Mouse (Mus musculus): Measurements from ENCODE around the gene Fam193b. TPM values are rescaled to one million over a fixed set of nuclear protein-coding genes. Genes with fewer than 3 reads are reported as not detected.
"Not testable (repeated sequence)": the region's sequence is repeated elsewhere in the genome, so short reads cannot be mapped to it uniquely, and the experiment has no call there.

The Fam193b gene
- polyA plus RNA-seq, 1 experiment from 2014 or later: 40.2 TPM

DNA sequence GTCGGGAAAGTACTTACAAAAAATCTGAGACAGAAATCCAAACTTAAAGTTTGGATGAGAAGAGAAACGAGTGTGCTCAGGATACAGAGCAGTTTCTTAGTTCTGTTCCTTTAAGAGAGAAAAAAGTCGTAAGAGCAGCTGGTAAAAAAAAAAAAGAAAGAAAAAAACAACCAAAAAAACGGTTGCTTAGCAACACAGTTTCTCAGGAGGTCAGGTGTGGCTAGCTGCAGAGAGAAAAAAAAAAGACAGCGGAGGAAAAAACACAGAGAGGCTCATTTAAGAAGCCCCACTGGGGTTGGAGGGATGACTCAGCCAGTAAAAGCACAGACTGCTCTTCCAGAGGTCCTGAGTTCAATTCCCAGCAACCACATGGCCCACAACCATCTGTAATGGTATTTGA lies 3.4 kb upstream of the Fam193b start:
- no peak for ATAC-seq (ENCODE audit: low FRiP score, low TSS enrichment)
- Histone ChIP-seq H3K27ac (ENCODE audit: low read length) (no peak overlapping the region), H3K9ac (replicated peaks; ENCODE audit: low read length) (no peak overlapping the region), H3K36me3 (ENCODE audit: insufficient read depth, low read length) (no peaks in the 10 kb centered on the region), H3K4me2 (replicated peaks; ENCODE audit: low read depth, low read length) (no peak overlapping the region), H3K4me1 (ENCODE audit: insufficient read depth, low read length) (peaks cover 11% of the 10 kb centered on the region), H3K9me3 (ENCODE audit: low read length) (peaks cover 13% of the 10 kb centered on the region; the same call in 1 of the 2 replicates), H3K27me3 (ENCODE audit: insufficient read depth, low read length) (no peaks in the 10 kb centered on the region), H3K4me3 (ENCODE audit: low read length) (no peak overlapping the region)
- 69% methylated on average over 5 of the region's 5 CpGs for WGBS

DNA sequence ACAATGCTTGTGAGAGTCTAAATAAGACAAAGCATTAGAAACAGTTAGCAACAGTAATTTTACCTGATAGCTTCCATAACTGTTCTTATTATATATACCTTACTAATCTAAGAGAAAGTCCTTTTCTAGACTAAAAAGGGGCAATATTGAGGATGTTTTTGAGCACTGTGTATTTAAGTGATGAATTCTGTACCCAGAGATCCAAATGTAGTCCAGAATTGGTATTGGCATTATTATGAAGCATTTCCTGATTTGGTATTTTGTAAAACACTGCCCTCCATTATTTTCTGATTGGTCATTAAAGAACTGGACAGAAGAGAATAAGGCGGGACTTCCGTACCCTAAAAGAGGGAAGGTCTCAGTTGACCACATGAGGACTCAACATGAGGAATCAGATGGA lies 2.5 kb upstream of the Fam193b start, which contains the start of gene Tmed9:
TSS of gene Tmed9 (plus strand) at position 301 of the 400 bp plus-strand sequence.
- WGBS: 98% methylated on average over 2 of the region's 2 CpGs
- H3K9ac ChIP-seq (replicated peaks; ENCODE audit: low read length): no peak within 1 kb of the TSS
- peaks cover 16% of the 10 kb centered on the region for H3K4me1 ChIP-seq (ENCODE audit: insufficient read depth, low read length)
- H3K27ac ChIP-seq (ENCODE audit: low read length): no peak within 1 kb of the TSS
- no peak within 1 kb of the TSS for H3K4me2 ChIP-seq (replicated peaks; ENCODE audit: low read depth, low read length)
- H3K36me3 ChIP-seq (ENCODE audit: insufficient read depth, low read length): no peaks in the 10 kb centered on the region
- H3K4me3 ChIP-seq (ENCODE audit: low read length): no peak within 1 kb of the TSS
- no peak for ATAC-seq (ENCODE audit: low FRiP score, low TSS enrichment)
- 0 out of 2 replicates have a peak, but pooled peaks cover 8% of the 10 kb centered on the region for H3K9me3 ChIP-seq (ENCODE audit: low read length)
- H3K27me3 ChIP-seq (ENCODE audit: insufficient read depth, low read length): no peaks in the 10 kb centered on the region

DNA sequence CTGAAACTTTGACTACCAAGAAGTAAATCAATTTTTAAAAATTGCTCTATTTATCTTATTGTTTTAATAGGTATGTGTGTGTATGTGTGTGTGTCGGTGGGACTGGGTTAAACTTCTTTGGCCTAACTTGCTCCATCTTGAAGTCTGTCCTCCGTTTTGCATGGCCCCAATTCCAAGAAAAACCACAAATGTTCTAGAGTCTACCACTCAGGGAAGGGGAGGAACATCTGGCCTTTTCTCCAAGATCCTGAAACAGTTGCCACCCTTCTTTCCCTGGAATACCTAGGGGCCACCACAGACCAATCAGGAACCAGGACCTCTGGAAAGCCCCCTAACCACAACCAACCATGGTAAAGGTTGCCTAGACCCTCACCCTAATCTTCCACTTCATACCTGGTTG lies 1.1 kb upstream of the Fam193b start:
- no peak overlapping the region for H3K4me3 ChIP-seq (ENCODE audit: low read length)
- no peak overlapping the region for H3K9ac ChIP-seq (replicated peaks; ENCODE audit: low read length)
- WGBS: 81% methylated on average over 2 of the region's 2 CpGs
- no peaks in the 10 kb centered on the region for H3K36me3 ChIP-seq (ENCODE audit: insufficient read depth, low read length)
- H3K27ac ChIP-seq (ENCODE audit: low read length): no peak overlapping the region
- no peaks in the 10 kb centered on the region for H3K27me3 ChIP-seq (ENCODE audit: insufficient read depth, low read length)
- H3K9me3 ChIP-seq (ENCODE audit: low read length): 0 out of 2 replicates have a peak, but pooled peaks cover 8% of the 10 kb centered on the region
- no peak for ATAC-seq (ENCODE audit: low FRiP score, low TSS enrichment)
- H3K4me2 ChIP-seq (replicated peaks; ENCODE audit: low read depth, low read length): no peak overlapping the region; the same call in 1 of the 2 replicates
- peaks cover 16% of the 10 kb centered on the region for H3K4me1 ChIP-seq (ENCODE audit: insufficient read depth, low read length)

DNA sequence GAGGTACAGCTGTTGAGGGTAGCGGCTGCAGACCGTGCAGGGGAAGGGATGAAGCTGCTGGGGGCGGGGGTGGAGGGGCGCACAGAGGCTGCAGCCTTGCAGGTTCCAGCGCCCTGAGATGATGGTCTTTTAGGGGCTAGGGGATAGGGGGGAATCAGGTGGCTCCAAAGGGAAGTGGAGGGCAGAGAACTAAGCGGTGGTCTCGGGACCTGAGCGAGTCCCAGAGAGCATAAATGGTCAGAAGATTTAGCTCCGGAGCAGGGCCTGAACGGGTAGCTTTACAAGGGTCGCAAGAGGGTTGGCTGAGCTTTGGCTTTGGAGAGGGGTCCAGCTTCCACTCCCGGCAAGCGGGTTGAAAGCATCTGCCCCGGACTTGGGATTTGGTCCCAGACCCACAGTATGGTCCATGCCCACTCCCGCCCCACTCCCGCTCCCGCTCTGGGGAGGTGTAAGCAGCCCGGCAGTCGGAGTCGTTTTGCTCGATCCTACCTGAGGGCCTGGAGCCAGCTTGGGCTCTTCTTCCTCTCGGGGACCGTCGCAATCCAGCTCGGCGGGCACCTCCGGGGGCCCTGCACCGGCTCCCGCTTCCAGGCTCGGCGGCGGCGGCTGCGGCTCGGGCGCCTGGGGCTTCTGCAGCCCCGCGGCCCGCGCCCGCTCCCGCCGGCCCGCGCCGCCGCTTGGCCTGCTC lies 490 bp downstream of the Fam193b start:
- H3K9ac ChIP-seq (replicated peaks; ENCODE audit: low read length): peak overlapping the region; percentile 96
- peak overlapping the region; percentile 96 for H3K4me3 ChIP-seq (ENCODE audit: low read length)
- H3K27me3 ChIP-seq (ENCODE audit: insufficient read depth, low read length): no peaks in the 10 kb centered on the region
- peak overlapping the region; percentile 98 for H3K4me2 ChIP-seq (replicated peaks; ENCODE audit: low read depth, low read length)
- WGBS: 0% methylated on average over 47 of the region's 47 CpGs
- H3K36me3 ChIP-seq (ENCODE audit: insufficient read depth, low read length): no peaks in the 10 kb centered on the region
- peak; percentile 81 for ATAC-seq (ENCODE audit: low FRiP score, low TSS enrichment)
- H3K9me3 ChIP-seq (ENCODE audit: low read length): 0 out of 2 replicates have a peak, but pooled peaks cover 8% of the 10 kb centered on the region
- H3K27ac ChIP-seq (ENCODE audit: low read length): peak overlapping the region; percentile 86
- peaks cover 16% of the 10 kb centered on the region for H3K4me1 ChIP-seq (ENCODE audit: insufficient read depth, low read length)

DNA sequence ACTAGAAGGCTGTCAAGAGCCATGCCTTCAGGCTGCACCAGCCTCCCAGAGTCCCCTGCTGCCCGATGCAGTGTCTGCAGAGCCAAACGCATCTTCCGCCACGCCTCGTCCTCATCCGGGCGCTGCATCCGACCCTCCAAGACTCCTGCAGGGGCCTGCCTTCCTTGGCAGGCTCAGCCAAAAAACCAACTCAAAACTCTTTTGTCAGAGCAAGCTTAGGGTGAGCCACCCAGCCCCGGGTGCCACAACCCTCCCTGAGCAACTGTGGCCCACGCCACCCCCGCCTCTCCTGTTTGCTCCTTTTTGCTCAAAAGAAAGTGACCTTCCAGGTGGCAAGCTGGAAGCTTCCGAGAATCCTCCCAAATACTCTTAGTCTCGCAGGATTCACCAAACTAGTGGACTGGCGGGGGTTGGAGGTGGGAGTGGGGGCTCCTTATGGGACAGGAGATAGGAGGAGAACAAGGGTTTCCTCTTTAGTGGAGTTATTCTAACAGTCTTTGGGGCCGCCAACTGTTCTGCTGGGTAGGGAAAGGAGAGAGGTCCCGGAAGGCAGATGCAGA lies 1.1 kb downstream of the Fam193b start:
- H3K27ac ChIP-seq (ENCODE audit: low read length): peak overlapping the region; percentile 86
- 2% methylated on average over 16 of the region's 16 CpGs for WGBS
- H3K9ac ChIP-seq (replicated peaks; ENCODE audit: low read length): peak overlapping the region; percentile 96
- H3K4me2 ChIP-seq (replicated peaks; ENCODE audit: low read depth, low read length): peak overlapping the region; percentile 98
- peak overlapping the region; percentile 96 for H3K4me3 ChIP-seq (ENCODE audit: low read length)
- H3K4me1 ChIP-seq (ENCODE audit: insufficient read depth, low read length): peaks cover 16% of the 10 kb centered on the region
- 0 out of 2 replicates have a peak, but pooled peaks cover 8% of the 10 kb centered on the region for H3K9me3 ChIP-seq (ENCODE audit: low read length)
- H3K36me3 ChIP-seq (ENCODE audit: insufficient read depth, low read length): no peaks in the 10 kb centered on the region
- ATAC-seq (ENCODE audit: low FRiP score, low TSS enrichment): no peak
- no peaks in the 10 kb centered on the region for H3K27me3 ChIP-seq (ENCODE audit: insufficient read depth, low read length)

DNA sequence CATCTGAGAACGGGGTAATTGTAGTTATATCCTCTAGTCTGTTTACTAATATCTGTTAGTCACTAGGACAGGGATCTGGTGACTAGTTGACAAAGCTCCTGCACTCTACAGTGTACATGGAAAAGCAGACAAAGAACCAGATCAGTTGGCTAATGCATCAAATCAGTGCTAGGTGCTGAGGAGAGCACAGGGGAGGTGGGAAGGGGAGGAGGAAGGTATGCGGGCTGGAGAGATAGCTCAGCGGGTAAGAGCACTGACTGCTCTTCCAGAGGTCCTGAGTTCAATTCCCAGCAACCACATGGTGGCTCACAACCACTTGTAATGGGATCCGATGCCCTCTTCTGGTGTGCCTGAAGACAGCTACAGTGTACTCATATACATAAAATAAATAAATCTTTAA lies 2.4 kb downstream of the Fam193b start:
- WGBS: 81% methylated on average over 4 of the region's 4 CpGs

DNA sequence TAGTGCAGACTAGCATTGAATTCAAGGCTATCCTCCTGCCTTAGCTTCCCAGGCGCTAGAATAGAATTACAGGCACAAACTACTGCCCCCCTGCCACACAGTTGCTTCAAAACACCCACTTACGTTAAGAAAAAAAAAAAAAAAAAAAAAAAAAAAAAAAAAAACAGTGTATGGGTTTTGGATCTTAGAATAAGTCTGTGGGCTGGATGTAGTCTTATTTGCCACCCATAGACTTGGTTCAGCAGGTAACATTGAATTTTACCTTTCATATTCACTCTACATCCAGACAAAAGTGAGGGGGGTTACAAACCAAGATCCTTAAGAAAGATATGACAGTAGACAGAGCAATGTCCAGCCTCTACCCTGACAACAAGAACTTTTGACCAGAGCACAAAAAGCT lies 3.0 kb downstream of the Fam193b start:
- H3K4me1 ChIP-seq (ENCODE audit: insufficient read depth, low read length): peaks cover 16% of the 10 kb centered on the region
- no peaks in the 10 kb centered on the region for H3K27me3 ChIP-seq (ENCODE audit: insufficient read depth, low read length)
- H3K9me3 ChIP-seq (ENCODE audit: low read length): no peaks in the 10 kb centered on the region
- H3K9ac ChIP-seq (replicated peaks; ENCODE audit: low read length): no peak overlapping the region
- H3K4me3 ChIP-seq (ENCODE audit: low read length): no peak overlapping the region
- no peak overlapping the region for H3K27ac ChIP-seq (ENCODE audit: low read length)
- no peak overlapping the region for H3K4me2 ChIP-seq (replicated peaks; ENCODE audit: low read depth, low read length)
- WGBS: 77% methylated on average over 2 of the region's 2 CpGs
- no peaks in the 10 kb centered on the region for H3K36me3 ChIP-seq (ENCODE audit: insufficient read depth, low read length)
- no peak for ATAC-seq (ENCODE audit: low FRiP score, low TSS enrichment)

More for the DNA sequence above, 2.4 kb downstream of the Fam193b start:
- not testable (repeated sequence) for H3K9me3 ChIP-seq (ENCODE audit: low read length); H3K36me3 ChIP-seq (ENCODE audit: insufficient read depth, low read length); H3K4me2 ChIP-seq (replicated peaks; ENCODE audit: low read depth, low read length); H3K4me3 ChIP-seq (ENCODE audit: low read length); H3K27me3 ChIP-seq (ENCODE audit: insufficient read depth, low read length); H3K9ac ChIP-seq (replicated peaks; ENCODE audit: low read length); H3K27ac ChIP-seq (ENCODE audit: low read length); ATAC-seq (ENCODE audit: low FRiP score, low TSS enrichment)
- H3K4me1 ChIP-seq (ENCODE audit: insufficient read depth, low read length): peaks cover 16% of the 10 kb centered on the region

DNA sequence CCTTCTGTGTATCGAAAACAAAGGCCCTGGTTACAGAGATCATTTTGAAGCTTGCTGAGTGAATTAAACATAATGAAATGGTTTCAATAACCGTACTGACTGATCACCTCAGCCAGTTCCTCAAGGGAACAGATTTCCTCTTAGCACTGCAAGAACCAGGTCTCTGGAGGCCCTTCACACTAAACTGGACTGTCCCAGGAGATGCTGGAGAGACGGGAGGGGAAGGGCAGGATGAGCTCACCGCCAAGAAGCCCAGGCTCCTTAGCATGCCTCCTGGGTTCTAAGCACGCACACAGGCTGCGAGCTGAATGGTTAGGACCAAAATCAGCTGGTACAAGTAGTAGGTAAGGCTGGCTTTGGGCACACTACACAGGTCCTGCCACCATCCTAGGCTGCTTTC lies 3.9 kb downstream of the Fam193b start:
- WGBS: 80% methylated on average over 6 of the region's 6 CpGs
- Histone ChIP-seq H3K36me3 (ENCODE audit: insufficient read depth, low read length) (no peaks in the 10 kb centered on the region), H3K4me2 (replicated peaks; ENCODE audit: low read depth, low read length) (no peak overlapping the region)

DNA sequence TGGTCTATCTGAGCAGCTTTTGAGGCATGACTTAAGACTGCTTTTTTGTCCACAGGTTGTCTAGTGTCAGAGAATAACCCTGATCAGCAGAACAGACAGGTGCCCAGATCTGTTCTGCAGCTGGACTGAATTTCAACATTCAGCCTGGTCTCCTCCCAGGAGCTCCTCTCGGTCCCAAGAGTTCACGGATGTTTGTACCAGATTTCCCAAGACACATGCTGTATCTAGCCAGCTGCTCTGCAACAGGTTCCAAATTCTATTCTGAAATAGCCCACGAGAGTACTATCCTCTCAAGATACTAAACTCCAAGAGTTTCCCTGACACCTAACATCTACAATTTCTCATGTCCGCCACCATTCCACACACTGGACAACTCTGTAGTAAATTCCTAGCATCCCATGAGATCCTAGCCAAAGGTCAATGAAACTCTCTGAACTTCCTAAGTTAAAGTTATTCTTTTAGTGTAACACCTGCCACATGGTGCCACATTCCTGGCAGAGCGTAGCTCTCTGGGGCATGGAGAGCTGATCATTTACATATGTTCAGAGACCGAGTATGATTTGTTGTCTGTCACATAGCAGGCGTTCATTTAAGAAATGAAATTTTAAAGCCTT lies 7.5 kb downstream of the Fam193b start:
- no peak for ATAC-seq (ENCODE audit: low FRiP score, low TSS enrichment)
- H3K27ac ChIP-seq (ENCODE audit: low read length): no peak overlapping the region
- WGBS: 78% methylated on average over 7 of the region's 7 CpGs
- H3K9ac ChIP-seq (replicated peaks; ENCODE audit: low read length): no peak overlapping the region
- no peaks in the 10 kb centered on the region for H3K36me3 ChIP-seq (ENCODE audit: insufficient read depth, low read length)
- no peak overlapping the region for H3K4me2 ChIP-seq (replicated peaks; ENCODE audit: low read depth, low read length)
- no peaks in the 10 kb centered on the region for H3K27me3 ChIP-seq (ENCODE audit: insufficient read depth, low read length)
- H3K4me1 ChIP-seq (ENCODE audit: insufficient read depth, low read length): no peaks in the 10 kb centered on the region
- H3K4me3 ChIP-seq (ENCODE audit: low read length): no peak overlapping the region
- no peaks in the 10 kb centered on the region for H3K9me3 ChIP-seq (ENCODE audit: low read length)

More for the DNA sequence above, 3.9 kb downstream of the Fam193b start:
- Histone ChIP-seq H3K9me3 (ENCODE audit: low read length) (no peaks in the 10 kb centered on the region), H3K9ac (replicated peaks; ENCODE audit: low read length) (no peak overlapping the region), H3K27me3 (ENCODE audit: insufficient read depth, low read length) (no peaks in the 10 kb centered on the region), H3K4me3 (ENCODE audit: low read length) (no peak overlapping the region), H3K27ac (ENCODE audit: low read length) (no peak overlapping the region), H3K4me1 (ENCODE audit: insufficient read depth, low read length) (peaks cover 13% of the 10 kb centered on the region)
- no peak for ATAC-seq (ENCODE audit: low FRiP score, low TSS enrichment)

DNA sequence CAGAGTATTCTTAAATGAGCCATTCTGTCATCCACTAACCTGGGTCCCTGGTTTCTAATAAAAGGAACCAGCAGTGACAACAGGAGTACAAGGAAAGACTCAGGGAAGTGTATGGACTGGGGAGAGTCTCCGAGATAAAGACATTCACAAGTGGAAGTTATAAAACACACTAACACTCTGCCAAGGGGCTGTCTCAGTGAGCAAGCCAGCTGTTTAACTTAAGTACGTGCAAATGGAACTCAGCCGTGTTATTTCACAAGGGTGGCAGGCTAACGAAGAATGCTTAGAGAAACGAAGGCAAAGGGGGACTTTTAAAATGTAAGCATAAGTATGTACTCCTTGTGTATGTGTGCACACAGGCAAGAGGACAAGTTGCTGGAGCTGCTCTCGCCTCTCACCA lies 13.4 kb downstream of the Fam193b start:
- no peaks in the 10 kb centered on the region for H3K27me3 ChIP-seq (ENCODE audit: insufficient read depth, low read length)
- H3K4me1 ChIP-seq (ENCODE audit: insufficient read depth, low read length): no peaks in the 10 kb centered on the region
- H3K9me3 ChIP-seq (ENCODE audit: low read length): no peaks in the 10 kb centered on the region
- WGBS: 72% methylated on average over 6 of the region's 6 CpGs
- ATAC-seq (ENCODE audit: low FRiP score, low TSS enrichment): no peak
- no peak overlapping the region for H3K4me2 ChIP-seq (replicated peaks; ENCODE audit: low read depth, low read length)
- H3K9ac ChIP-seq (replicated peaks; ENCODE audit: low read length): no peak overlapping the region
- H3K36me3 ChIP-seq (ENCODE audit: insufficient read depth, low read length): peaks cover 32% of the 10 kb centered on the region
- no peak overlapping the region for H3K27ac ChIP-seq (ENCODE audit: low read length)
- no peak overlapping the region for H3K4me3 ChIP-seq (ENCODE audit: low read length)
